Mouse (Mus musculus): ENCODE results near the gene Golph3. TPM values are rescaled to one million over a fixed set of nuclear protein-coding genes. Genes with fewer than 3 reads are reported as not detected.

The Golph3 gene
- polyA plus RNA-seq, 1 experiment from 2014 or later, result 56.7 TPM

GRCm38 (mm10) chr15:12291757-12292156 is 29.5 kb upstream of the Golph3 start:
- WGBS, result 85% methylated on average over 2 of the region's 2 CpGs

GRCm38 (mm10) chr15:12296228-12296627 is 25.0 kb upstream of the Golph3 start:
- WGBS, result 69% methylated on average over 2 of the region's 2 CpGs
- Histone ChIP-seq H3K4me3 (replicated peaks; ENCODE audit: low read length) (no peak overlapping the region), H3K9me3 (ENCODE audit: control insufficient read depth, low read length) (no peaks in the 10 kb centered on the region), H3K27ac (ENCODE audit: low read length) (no peak overlapping the region), H3K9ac (replicated peaks; ENCODE audit: low read depth, low read length) (no peak overlapping the region), H3K36me3 (ENCODE audit: control insufficient read depth, insufficient read depth) (no peaks in the 10 kb centered on the region), H3K27me3 (replicated peaks; ENCODE audit: control insufficient read depth, insufficient read depth, low read length) (no peaks in the 10 kb centered on the region), H3K4me1 (replicated peaks; ENCODE audit: control insufficient read depth, insufficient read depth, low read length) (no peaks in the 10 kb centered on the region), H3K4me2 (ENCODE audit: low read length) (no peak overlapping the region)
- no peak for ATAC-seq

More at GRCm38 (mm10) chr15:12291757-12292156, 29.5 kb upstream of the Golph3 start:
- H3K4me2 ChIP-seq (ENCODE audit: low read length), result no peak overlapping the region
- no peaks in the 10 kb centered on the region for H3K9me3 ChIP-seq (ENCODE audit: control insufficient read depth, low read length)
- H3K9ac ChIP-seq (replicated peaks; ENCODE audit: low read depth, low read length), result no peak overlapping the region
- no peak overlapping the region for H3K27ac ChIP-seq (ENCODE audit: low read length)
- H3K4me3 ChIP-seq (replicated peaks; ENCODE audit: low read length), result no peak overlapping the region
- H3K36me3 ChIP-seq (ENCODE audit: control insufficient read depth, insufficient read depth), result no peaks in the 10 kb centered on the region
- ATAC-seq, result no peak
- no peaks in the 10 kb centered on the region for H3K27me3 ChIP-seq (replicated peaks; ENCODE audit: control insufficient read depth, insufficient read depth, low read length)
- no peaks in the 10 kb centered on the region for H3K4me1 ChIP-seq (replicated peaks; ENCODE audit: control insufficient read depth, insufficient read depth, low read length)

GRCm38 (mm10) chr15:12298231-12298737 is 23.0 kb upstream of the Golph3 start:
- H3K4me2 ChIP-seq (ENCODE audit: low read length), result no peak overlapping the region

GRCm38 (mm10) chr15:12301771-12302170 is 19.5 kb upstream of the Golph3 start:
- Histone ChIP-seq H3K4me1 (replicated peaks; ENCODE audit: control insufficient read depth, insufficient read depth, low read length) (no peaks in the 10 kb centered on the region), H3K9me3 (ENCODE audit: control insufficient read depth, low read length) (no peaks in the 10 kb centered on the region), H3K27me3 (replicated peaks; ENCODE audit: control insufficient read depth, insufficient read depth, low read length) (no peaks in the 10 kb centered on the region), H3K4me2 (ENCODE audit: low read length) (no peak overlapping the region), H3K9ac (replicated peaks; ENCODE audit: low read depth, low read length) (no peak overlapping the region), H3K27ac (ENCODE audit: low read length) (no peak overlapping the region), H3K4me3 (replicated peaks; ENCODE audit: low read length) (no peak overlapping the region), H3K36me3 (ENCODE audit: control insufficient read depth, insufficient read depth) (no peaks in the 10 kb centered on the region)
- 79% methylated on average over 5 of the region's 6 CpGs for WGBS
- ATAC-seq, result no peak

More at GRCm38 (mm10) chr15:12298231-12298737, 23.0 kb upstream of the Golph3 start:
- Histone ChIP-seq H3K4me1 (replicated peaks; ENCODE audit: control insufficient read depth, insufficient read depth, low read length) (no peaks in the 10 kb centered on the region), H3K9ac (replicated peaks; ENCODE audit: low read depth, low read length) (no peak overlapping the region), H3K4me3 (replicated peaks; ENCODE audit: low read length) (no peak overlapping the region), H3K27me3 (replicated peaks; ENCODE audit: control insufficient read depth, insufficient read depth, low read length) (no peaks in the 10 kb centered on the region), H3K9me3 (ENCODE audit: control insufficient read depth, low read length) (no peaks in the 10 kb centered on the region), H3K27ac (ENCODE audit: low read length) (no peak overlapping the region), H3K36me3 (ENCODE audit: control insufficient read depth, insufficient read depth) (no peaks in the 10 kb centered on the region)
- WGBS, result 79% methylated on average over 7 of the region's 7 CpGs
- no peak for ATAC-seq

- H3K27me3 ChIP-seq (replicated peaks; ENCODE audit: control insufficient read depth, insufficient read depth, low read length), result no peaks in the 10 kb centered on the region
- H3K4me2 ChIP-seq (ENCODE audit: low read length), result no peak overlapping the region
- no peaks in the 10 kb centered on the region for H3K36me3 ChIP-seq (ENCODE audit: control insufficient read depth, insufficient read depth)
- no peak overlapping the region for H3K9ac ChIP-seq (replicated peaks; ENCODE audit: low read depth, low read length)
- H3K4me1 ChIP-seq (replicated peaks; ENCODE audit: control insufficient read depth, insufficient read depth, low read length), result no peaks in the 10 kb centered on the region
- 70% methylated on average over 8 of the region's 8 CpGs for WGBS
- no peak overlapping the region for H3K27ac ChIP-seq (ENCODE audit: low read length)
- no peak for ATAC-seq
- H3K9me3 ChIP-seq (ENCODE audit: control insufficient read depth, low read length), result no peaks in the 10 kb centered on the region
- H3K4me3 ChIP-seq (replicated peaks; ENCODE audit: low read length), result no peak overlapping the region
Observed at GRCm38 (mm10) chr15:12306188-12307071, 14.8 kb upstream of the Golph3 start.

- H3K4me1 ChIP-seq (replicated peaks; ENCODE audit: control insufficient read depth, insufficient read depth, low read length), result no peaks in the 10 kb centered on the region
- H3K9me3 ChIP-seq (ENCODE audit: control insufficient read depth, low read length), result no peaks in the 10 kb centered on the region
- H3K27me3 ChIP-seq (replicated peaks; ENCODE audit: control insufficient read depth, insufficient read depth, low read length), result no peaks in the 10 kb centered on the region
- no peak overlapping the region for H3K9ac ChIP-seq (replicated peaks; ENCODE audit: low read depth, low read length)
- H3K27ac ChIP-seq (ENCODE audit: low read length), result no peak overlapping the region
- no peaks in the 10 kb centered on the region for H3K36me3 ChIP-seq (ENCODE audit: control insufficient read depth, insufficient read depth)
- 86% methylated on average over 4 of the region's 4 CpGs for WGBS
- no peak overlapping the region for H3K4me3 ChIP-seq (replicated peaks; ENCODE audit: low read length)
- H3K4me2 ChIP-seq (ENCODE audit: low read length), result no peak overlapping the region
- no peak for ATAC-seq
Observed at GRCm38 (mm10) chr15:12307114-12307513, 14.1 kb upstream of the Golph3 start.

- no peaks in the 10 kb centered on the region for H3K9me3 ChIP-seq (ENCODE audit: control insufficient read depth, low read length)
- ATAC-seq, result no peak
- H3K4me3 ChIP-seq (replicated peaks; ENCODE audit: low read length), result no peak overlapping the region
- no peaks in the 10 kb centered on the region for H3K36me3 ChIP-seq (ENCODE audit: control insufficient read depth, insufficient read depth)
- H3K27ac ChIP-seq (ENCODE audit: low read length), result no peak overlapping the region
- no peak overlapping the region for H3K4me2 ChIP-seq (ENCODE audit: low read length)
- H3K9ac ChIP-seq (replicated peaks; ENCODE audit: low read depth, low read length), result no peak overlapping the region
- 85% methylated on average over 5 of the region's 5 CpGs for WGBS
- no peaks in the 10 kb centered on the region for H3K27me3 ChIP-seq (replicated peaks; ENCODE audit: control insufficient read depth, insufficient read depth, low read length)
- H3K4me1 ChIP-seq (replicated peaks; ENCODE audit: control insufficient read depth, insufficient read depth, low read length), result no peaks in the 10 kb centered on the region
Observed at GRCm38 (mm10) chr15:12308539-12308938, 12.7 kb upstream of the Golph3 start.

GRCm38 (mm10) chr15:12310676-12311075 is 10.6 kb upstream of the Golph3 start:
- no peak for ATAC-seq
- 96% methylated on average over 4 of the region's 4 CpGs for WGBS

GRCm38 (mm10) chr15:12311465-12311864 is 9.8 kb upstream of the Golph3 start:
- H3K4me1 ChIP-seq (replicated peaks; ENCODE audit: control insufficient read depth, insufficient read depth, low read length), result no peaks in the 10 kb centered on the region
- H3K36me3 ChIP-seq (ENCODE audit: control insufficient read depth, insufficient read depth), result no peaks in the 10 kb centered on the region
- H3K27me3 ChIP-seq (replicated peaks; ENCODE audit: control insufficient read depth, insufficient read depth, low read length), result no peaks in the 10 kb centered on the region
- H3K9me3 ChIP-seq (ENCODE audit: control insufficient read depth, low read length), result no peaks in the 10 kb centered on the region
- H3K27ac ChIP-seq (ENCODE audit: low read length), result no peak overlapping the region
- ATAC-seq, result no peak
- no peak overlapping the region for H3K4me2 ChIP-seq (ENCODE audit: low read length)
- 90% methylated on average over 7 of the region's 7 CpGs for whole genome bisulfite sequencing
- no peak overlapping the region for H3K9ac ChIP-seq (replicated peaks; ENCODE audit: low read depth, low read length)
- H3K4me3 ChIP-seq (replicated peaks; ENCODE audit: low read length), result no peak overlapping the region

More at GRCm38 (mm10) chr15:12310676-12311075, 10.6 kb upstream of the Golph3 start:
- H3K4me3 ChIP-seq (replicated peaks; ENCODE audit: low read length), result no peak overlapping the region
- no peaks in the 10 kb centered on the region for H3K36me3 ChIP-seq (ENCODE audit: control insufficient read depth, insufficient read depth)
- no peaks in the 10 kb centered on the region for H3K27me3 ChIP-seq (replicated peaks; ENCODE audit: control insufficient read depth, insufficient read depth, low read length)
- no peak overlapping the region for H3K27ac ChIP-seq (ENCODE audit: low read length)
- H3K9me3 ChIP-seq (ENCODE audit: control insufficient read depth, low read length), result no peaks in the 10 kb centered on the region
- H3K4me2 ChIP-seq (ENCODE audit: low read length), result no peak overlapping the region
- H3K9ac ChIP-seq (replicated peaks; ENCODE audit: low read depth, low read length), result no peak overlapping the region
- H3K4me1 ChIP-seq (replicated peaks; ENCODE audit: control insufficient read depth, insufficient read depth, low read length), result no peaks in the 10 kb centered on the region

Measured in forebrain, embryonic 16.5 days (tissue).